Mouse (Mus musculus): Measurements from ENCODE around the gene Bach2. TPM values are rescaled to one million over a fixed set of nuclear protein-coding genes. Genes with fewer than 3 reads are reported as not detected.
A peak's percentile ranks its signal among the peaks of the same experiment; 100 is the strongest.

Gene Bach2
- polyA plus RNA-seq, 1 experiment from 2014 or later, result 19.1 TPM

- Histone ChIP-seq H3K27me3 (replicated peaks; ENCODE audit: control insufficient read depth, insufficient read depth, low read length) (no peaks in the 10 kb centered on the region), H3K4me2 (ENCODE audit: low read length) (no peak overlapping the region), H3K4me1 (ENCODE audit: control insufficient read depth, insufficient read depth, low read depth, low read length) (peaks cover 4% of the 10 kb centered on the region), H3K9ac (ENCODE audit: low read depth, low read length) (no peak overlapping the region), H3K4me3 (ENCODE audit: low read length) (no peak overlapping the region), H3K9me3 (ENCODE audit: control insufficient read depth, low read length) (no peaks in the 10 kb centered on the region), H3K27ac (ENCODE audit: low read depth, low read length) (no peak overlapping the region), H3K36me3 (ENCODE audit: control insufficient read depth, insufficient read depth, low read length) (no peaks in the 10 kb centered on the region)
- 65% methylated on average over 9 of the region's 9 CpGs for WGBS
- peak; percentile 40; the same call in 1 of the 2 replicates for ATAC-seq
Measured at GRCm38 (mm10) chr4:32344276-32344675, 105.7 kb downstream of the Bach2 start.

GRCm38 (mm10) chr4:32347202-32347601 lies 108.6 kb downstream of the Bach2 start:
- no peak overlapping the region for H3K27ac ChIP-seq (ENCODE audit: low read depth, low read length)
- H3K9me3 ChIP-seq (ENCODE audit: control insufficient read depth, low read length), result no peaks in the 10 kb centered on the region
- H3K9ac ChIP-seq (ENCODE audit: low read depth, low read length), result no peak overlapping the region
- WGBS, result 71% methylated on average over 6 of the region's 6 CpGs
- H3K4me3 ChIP-seq (ENCODE audit: low read length), result no peak overlapping the region
- H3K4me1 ChIP-seq (ENCODE audit: control insufficient read depth, insufficient read depth, low read depth, low read length), result peaks cover 14% of the 10 kb centered on the region
- no peak overlapping the region for H3K4me2 ChIP-seq (ENCODE audit: low read length)
- ATAC-seq, result no peak
- no peaks in the 10 kb centered on the region for H3K27me3 ChIP-seq (replicated peaks; ENCODE audit: control insufficient read depth, insufficient read depth, low read length)
- H3K36me3 ChIP-seq (ENCODE audit: control insufficient read depth, insufficient read depth, low read length), result no peaks in the 10 kb centered on the region

- Histone ChIP-seq H3K36me3 (ENCODE audit: control insufficient read depth, insufficient read depth, low read length) (no peaks in the 10 kb centered on the region), H3K4me3 (ENCODE audit: low read length) (no peak overlapping the region), H3K4me2 (ENCODE audit: low read length) (no peak overlapping the region), H3K27ac (ENCODE audit: low read depth, low read length) (no peak overlapping the region), H3K27me3 (replicated peaks; ENCODE audit: control insufficient read depth, insufficient read depth, low read length) (no peaks in the 10 kb centered on the region), H3K9ac (ENCODE audit: low read depth, low read length) (no peak overlapping the region), H3K9me3 (ENCODE audit: control insufficient read depth, low read length) (no peaks in the 10 kb centered on the region), H3K4me1 (ENCODE audit: control insufficient read depth, insufficient read depth, low read depth, low read length) (peaks cover 18% of the 10 kb centered on the region)
- 77% methylated on average over 5 of the region's 5 CpGs for WGBS
- ATAC-seq, result no peak
Measured at GRCm38 (mm10) chr4:32347711-32348110, 109.1 kb downstream of the Bach2 start.

GRCm38 (mm10) chr4:32349361-32349760 lies 110.8 kb downstream of the Bach2 start:
- Histone ChIP-seq H3K4me1 (ENCODE audit: control insufficient read depth, insufficient read depth, low read depth, low read length) (peaks cover 20% of the 10 kb centered on the region), H3K27me3 (replicated peaks; ENCODE audit: control insufficient read depth, insufficient read depth, low read length) (no peaks in the 10 kb centered on the region), H3K4me2 (ENCODE audit: low read length) (no peak overlapping the region), H3K9ac (ENCODE audit: low read depth, low read length) (no peak overlapping the region), H3K4me3 (ENCODE audit: low read length) (no peak overlapping the region), H3K36me3 (ENCODE audit: control insufficient read depth, insufficient read depth, low read length) (no peaks in the 10 kb centered on the region), H3K9me3 (ENCODE audit: control insufficient read depth, low read length) (no peaks in the 10 kb centered on the region), H3K27ac (ENCODE audit: low read depth, low read length) (no peak overlapping the region)
- ATAC-seq, result no peak
- 90% methylated on average over 5 of the region's 5 CpGs for WGBS

- Histone ChIP-seq H3K27ac (ENCODE audit: low read depth, low read length) (no peak overlapping the region; the same call in 1 of the 2 replicates), H3K4me1 (ENCODE audit: control insufficient read depth, insufficient read depth, low read depth, low read length) (peaks cover 24% of the 10 kb centered on the region), H3K9me3 (ENCODE audit: control insufficient read depth, low read length) (no peaks in the 10 kb centered on the region), H3K9ac (ENCODE audit: low read depth, low read length) (peak overlapping the region; percentile 13; the same call in 1 of the 2 replicates), H3K27me3 (replicated peaks; ENCODE audit: control insufficient read depth, insufficient read depth, low read length) (no peaks in the 10 kb centered on the region), H3K4me2 (ENCODE audit: low read length) (peak overlapping the region; percentile 35), H3K36me3 (ENCODE audit: control insufficient read depth, insufficient read depth, low read length) (no peaks in the 10 kb centered on the region), H3K4me3 (ENCODE audit: low read length) (no peak overlapping the region)
- WGBS, result 9% methylated on average over 10 of the region's 10 CpGs
- ATAC-seq, result peak; percentile 46
Measured at GRCm38 (mm10) chr4:32351236-32351635, 112.6 kb downstream of the Bach2 start.

GRCm38 (mm10) chr4:32351661-32352246 lies 113.2 kb downstream of the Bach2 start:
- Histone ChIP-seq H3K4me1 (ENCODE audit: control insufficient read depth, insufficient read depth, low read depth, low read length) (peaks cover 25% of the 10 kb centered on the region), H3K9me3 (ENCODE audit: control insufficient read depth, low read length) (no peaks in the 10 kb centered on the region), H3K4me3 (ENCODE audit: low read length) (no peak overlapping the region), H3K27me3 (replicated peaks; ENCODE audit: control insufficient read depth, insufficient read depth, low read length) (no peaks in the 10 kb centered on the region), H3K27ac (ENCODE audit: low read depth, low read length) (0 out of 2 replicates have a peak overlapping the region, but pooled peaks have one; percentile 44), H3K9ac (ENCODE audit: low read depth, low read length) (no peak overlapping the region; the same call in 1 of the 2 replicates), H3K4me2 (ENCODE audit: low read length) (peak overlapping the region; percentile 35), H3K36me3 (ENCODE audit: control insufficient read depth, insufficient read depth, low read length) (no peaks in the 10 kb centered on the region)
- peak; percentile 12; the same call in 1 of the 2 replicates for ATAC-seq
- whole genome bisulfite sequencing, result 30% methylated on average over 18 of the region's 18 CpGs

GRCm38 (mm10) chr4:32352442-32352841 lies 113.8 kb downstream of the Bach2 start:
- Histone ChIP-seq H3K4me2 (ENCODE audit: low read length) (no peak overlapping the region; the same call in 1 of the 2 replicates), H3K36me3 (ENCODE audit: control insufficient read depth, insufficient read depth, low read length) (no peaks in the 10 kb centered on the region), H3K9me3 (ENCODE audit: control insufficient read depth, low read length) (no peaks in the 10 kb centered on the region), H3K27ac (ENCODE audit: low read depth, low read length) (peak overlapping the region; percentile 63), H3K9ac (ENCODE audit: low read depth, low read length) (no peak overlapping the region), H3K27me3 (replicated peaks; ENCODE audit: control insufficient read depth, insufficient read depth, low read length) (no peaks in the 10 kb centered on the region), H3K4me1 (ENCODE audit: control insufficient read depth, insufficient read depth, low read depth, low read length) (peaks cover 26% of the 10 kb centered on the region), H3K4me3 (ENCODE audit: low read length) (no peak overlapping the region)
- ATAC-seq, result peak; percentile 10
- 65% methylated on average over 8 of the region's 8 CpGs for WGBS

GRCm38 (mm10) chr4:32352842-32353241 lies 114.2 kb downstream of the Bach2 start:
- ATAC-seq, result peak; percentile 74
- Histone ChIP-seq H3K9ac (ENCODE audit: low read depth, low read length) (no peak overlapping the region), H3K36me3 (ENCODE audit: control insufficient read depth, insufficient read depth, low read length) (no peaks in the 10 kb centered on the region), H3K4me3 (ENCODE audit: low read length) (no peak overlapping the region), H3K27me3 (replicated peaks; ENCODE audit: control insufficient read depth, insufficient read depth, low read length) (no peaks in the 10 kb centered on the region), H3K27ac (ENCODE audit: low read depth, low read length) (peak overlapping the region; percentile 63), H3K4me1 (ENCODE audit: control insufficient read depth, insufficient read depth, low read depth, low read length) (peaks cover 30% of the 10 kb centered on the region), H3K9me3 (ENCODE audit: control insufficient read depth, low read length) (no peaks in the 10 kb centered on the region), H3K4me2 (ENCODE audit: low read length) (no peak overlapping the region; the same call in 1 of the 2 replicates)
- 28% methylated on average over 4 of the region's 4 CpGs for WGBS

GRCm38 (mm10) chr4:32355935-32356617 lies 117.5 kb downstream of the Bach2 start:
- peaks cover 49% of the 10 kb centered on the region for H3K4me1 ChIP-seq (ENCODE audit: control insufficient read depth, insufficient read depth, low read depth, low read length)
- WGBS, result 60% methylated on average over 12 of the region's 12 CpGs
- no peaks in the 10 kb centered on the region for H3K36me3 ChIP-seq (ENCODE audit: control insufficient read depth, insufficient read depth, low read length)
- ATAC-seq, result no peak
- H3K27me3 ChIP-seq (replicated peaks; ENCODE audit: control insufficient read depth, insufficient read depth, low read length), result no peaks in the 10 kb centered on the region
- no peak overlapping the region for H3K4me3 ChIP-seq (ENCODE audit: low read length)
- no peak overlapping the region for H3K9ac ChIP-seq (ENCODE audit: low read depth, low read length)
- no peaks in the 10 kb centered on the region for H3K9me3 ChIP-seq (ENCODE audit: control insufficient read depth, low read length)
- no peak overlapping the region; the same call in 1 of the 2 replicates for H3K27ac ChIP-seq (ENCODE audit: low read depth, low read length)
- H3K4me2 ChIP-seq (ENCODE audit: low read length), result no peak overlapping the region
